Mouse (Mus musculus) gastrocnemius, postnatal 4 days (tissue): Measurements from ENCODE around the gene Zwint. TPM values are rescaled to one million over a fixed set of nuclear protein-coding genes. Genes with fewer than 3 reads are reported as not detected.
A peak's percentile ranks its signal among the peaks of the same experiment; 100 is the strongest.

Source experiments
- DNase-seq, 2 experiments: peaks; one replicate each; pipeline ENCODE4 v3.0.0; 2021 to 2022; ENCODE audit warnings: low spot score in 2 of 2, mixed read lengths in 2 of 2
- long read RNA-seq, 2 experiments: library from polyadenylated mRNA; stranded (forward); transcript quantifications; one replicate each; pipeline ENCODE4 v2.0.0; 2021
- total RNA-seq, 2 experiments: library from RNA; stranded (reverse); gene quantifications; 2 replicates each; pipeline ENCODE4 v1.2.3; 2021

The Zwint gene
- total RNA-seq, result 10 to 100 TPM; 55.3 to 59.0 TPM
- long read RNA-seq, experiment 1, transcript Zwint-204 (8 exons, 1,138 nt), result minor isoform, 9 of 96 reads
- long read RNA-seq, experiment 1, transcript Zwint-201 (8 exons, 1,834 nt), result major isoform, 79 of 96 reads
- long read RNA-seq, experiment 1, partial matches to known transcripts, result 4 of 96 reads
- long read RNA-seq, experiment 1, other reads (novel, unspliced or antisense), result 2 of 96 reads
- long read RNA-seq, experiment 2, transcript Zwint-201 (8 exons, 1,834 nt), result major isoform, 78 of 93 reads
- long read RNA-seq, experiment 2, transcript Zwint-204 (8 exons, 1,138 nt), result minor isoform, 5 of 93 reads
- long read RNA-seq, experiment 2, partial matches to known transcripts, result 4 of 93 reads
- long read RNA-seq, experiment 2, other reads (novel, unspliced or antisense), result 3 of 93 reads

DNA sequence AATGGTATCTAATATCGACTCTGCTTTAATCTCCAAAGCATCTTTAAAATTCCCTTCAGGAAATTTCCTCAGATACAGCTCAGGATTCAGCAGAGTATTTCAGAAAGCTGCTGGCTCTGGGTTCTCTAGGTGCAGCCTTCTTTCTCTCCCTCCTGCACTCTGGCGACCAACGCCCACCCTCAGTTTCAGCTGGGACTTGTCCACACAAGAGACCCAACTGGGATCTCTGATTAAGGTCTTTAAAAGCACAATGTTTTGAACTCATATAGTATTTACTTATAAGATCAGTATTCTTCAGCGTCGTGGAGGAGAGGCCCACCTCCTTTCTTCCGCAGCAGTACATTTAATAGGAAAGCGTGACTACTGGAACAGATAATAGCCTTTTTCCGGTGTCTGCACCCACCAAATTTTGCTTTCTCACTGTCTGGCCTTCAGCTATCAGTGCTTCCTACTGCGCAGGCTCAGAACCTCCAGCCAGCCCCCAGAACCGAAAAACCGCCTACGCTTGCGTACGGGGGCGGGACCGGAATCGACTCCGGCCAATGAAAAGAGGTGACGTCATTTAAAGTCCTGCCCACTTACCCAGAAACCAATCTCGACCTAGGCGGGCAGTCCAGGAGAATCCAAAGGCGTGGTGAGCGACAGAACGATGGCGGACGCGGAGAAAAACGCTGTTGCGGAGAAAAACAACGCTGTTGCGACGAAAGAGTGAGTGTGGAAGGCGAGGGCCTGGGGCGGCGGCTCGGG is at the start of gene Zwint:
Gene Zwint, plus strand, starts transcription at position 576 of the 747 bp plus-strand sequence.
- peak; percentile 87 to 95 for DNase-seq

DNA sequence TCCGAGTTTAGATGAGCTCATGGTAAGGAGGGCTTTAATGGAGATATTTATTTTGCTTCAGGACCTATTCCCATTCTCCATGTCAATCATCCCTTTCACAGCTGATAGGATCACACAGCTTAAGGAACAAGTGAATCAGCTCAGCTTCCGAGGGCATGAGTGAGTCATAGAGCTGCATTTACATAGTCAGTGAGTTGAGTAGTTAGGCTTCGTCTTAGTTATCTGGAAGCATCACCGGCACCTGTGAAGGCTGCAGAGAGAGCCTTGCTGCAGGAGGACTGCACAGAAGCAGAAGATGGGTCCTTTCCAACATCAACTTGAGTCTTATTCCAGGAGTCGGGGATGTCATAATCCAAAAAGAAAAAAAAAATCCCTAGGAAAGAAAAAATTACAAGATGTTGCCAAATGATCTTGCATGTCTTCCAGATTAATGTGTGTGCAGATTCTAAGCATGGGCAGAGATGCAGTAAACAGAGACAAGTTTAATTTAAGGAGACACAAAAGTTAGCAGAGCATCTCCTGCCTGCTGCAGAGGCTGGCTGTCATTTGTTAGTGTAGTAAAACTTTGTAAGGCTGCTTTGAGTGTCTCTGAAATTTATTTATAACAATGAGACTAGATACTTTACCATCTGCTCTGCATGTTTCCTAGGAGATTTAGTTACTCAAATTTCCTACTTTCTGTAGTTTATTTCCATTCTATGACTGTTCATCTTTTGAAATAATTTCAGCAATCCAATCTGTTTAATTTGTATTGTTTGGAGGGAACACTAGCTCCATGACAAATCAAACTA is 41.3 kb upstream of the Zwint start:
- no peak for DNase-seq

DNA sequence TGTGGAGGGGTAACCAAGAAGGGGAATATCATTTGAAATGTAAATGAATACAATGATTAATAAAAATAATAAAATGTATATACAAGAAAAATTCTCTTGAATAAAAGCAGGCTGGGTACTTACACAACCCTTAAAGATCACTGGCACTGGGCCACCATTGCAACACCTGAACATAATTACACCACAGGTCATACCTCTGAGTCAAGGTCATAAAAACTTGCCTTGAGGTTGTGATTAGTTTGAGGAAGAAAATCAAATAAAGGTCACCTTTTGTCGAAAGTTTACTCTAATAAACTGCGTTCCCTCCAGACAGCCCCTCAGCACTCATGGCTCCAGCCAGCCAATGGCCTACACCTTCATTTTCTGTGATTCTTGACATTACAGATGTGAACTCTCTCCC is 38.5 kb upstream of the Zwint start:
- no peak for DNase-seq

DNA sequence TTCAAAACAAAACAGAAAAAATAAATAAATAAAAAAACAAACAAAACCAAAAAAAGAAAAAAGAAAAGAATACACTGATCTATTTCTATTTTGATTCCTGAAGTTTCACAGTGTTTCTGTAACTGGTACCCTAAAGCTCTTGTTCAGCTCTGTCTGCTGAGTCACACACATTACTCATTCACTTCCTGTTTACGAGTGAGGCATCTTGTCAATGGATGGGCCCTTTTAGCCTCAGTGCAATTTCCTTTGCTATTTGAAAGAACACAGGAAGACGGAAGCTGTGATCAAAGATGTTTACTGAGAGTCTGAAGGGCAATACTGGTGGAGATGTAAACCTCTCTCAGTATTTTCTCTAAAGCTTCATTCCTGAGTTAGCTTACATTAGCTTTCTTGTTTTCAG is 34.1 kb upstream of the Zwint start:
- no peak for DNase-seq

DNA sequence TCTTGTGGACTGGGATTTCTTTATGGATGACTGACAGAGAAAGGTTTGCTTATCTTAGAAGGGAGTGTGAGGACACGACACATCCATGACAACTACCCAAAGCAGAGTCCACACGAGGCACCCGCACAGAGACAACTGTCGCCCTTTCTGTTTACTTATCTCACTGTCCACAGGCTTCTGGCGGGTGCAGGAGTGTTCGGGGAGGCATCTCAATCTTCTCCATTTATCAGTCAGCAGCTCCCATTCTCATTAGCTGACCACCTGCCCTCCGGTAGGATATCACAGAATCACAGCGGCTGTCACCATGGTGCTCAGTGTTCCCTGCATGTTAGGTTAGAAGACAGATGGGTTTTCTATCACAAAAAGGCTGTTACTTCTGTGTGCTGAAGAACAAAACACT is 31.1 kb upstream of the Zwint start:
- DNase-seq, result no peak

DNA sequence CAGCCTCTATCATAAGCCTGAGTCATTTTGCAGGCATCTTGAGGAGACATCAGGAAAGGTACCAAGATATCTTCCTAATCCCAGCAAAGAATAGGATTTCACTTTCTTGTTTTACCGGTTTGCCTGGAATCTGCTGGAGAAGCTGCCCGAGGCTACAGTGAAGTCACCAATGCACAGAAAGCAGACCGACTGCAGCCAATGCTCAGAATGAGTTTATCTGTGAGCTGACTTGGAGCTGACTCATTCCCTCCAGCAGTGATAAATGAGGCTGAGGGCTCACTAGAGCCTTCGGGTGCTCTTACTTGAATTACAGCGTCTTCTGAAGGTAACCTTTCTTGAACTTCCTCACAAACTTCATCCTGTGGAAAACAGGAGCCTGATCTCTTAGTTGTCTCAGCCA is 20.5 kb upstream of the Zwint start:
- no peak for DNase-seq

DNA sequence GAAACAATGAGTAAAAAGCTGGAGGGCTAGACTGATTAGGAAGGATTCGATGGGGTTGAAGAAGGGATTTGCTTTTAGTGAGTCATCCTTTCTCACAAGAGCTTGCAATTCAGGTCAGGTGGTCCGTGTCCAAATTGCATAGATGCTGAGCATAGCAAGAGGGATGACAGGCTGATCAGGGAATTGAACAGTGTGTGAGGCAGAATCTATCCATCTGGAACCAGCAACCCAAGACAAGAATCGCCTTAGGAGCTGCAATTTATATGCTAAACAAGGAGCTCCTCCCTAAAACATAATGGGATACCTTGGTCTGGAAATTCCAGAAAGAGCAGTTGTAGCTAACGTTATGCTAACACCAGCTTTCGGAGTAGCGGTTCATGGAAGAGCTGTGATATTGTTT is 3.8 kb upstream of the Zwint start:
- DNase-seq, result no peak

DNA sequence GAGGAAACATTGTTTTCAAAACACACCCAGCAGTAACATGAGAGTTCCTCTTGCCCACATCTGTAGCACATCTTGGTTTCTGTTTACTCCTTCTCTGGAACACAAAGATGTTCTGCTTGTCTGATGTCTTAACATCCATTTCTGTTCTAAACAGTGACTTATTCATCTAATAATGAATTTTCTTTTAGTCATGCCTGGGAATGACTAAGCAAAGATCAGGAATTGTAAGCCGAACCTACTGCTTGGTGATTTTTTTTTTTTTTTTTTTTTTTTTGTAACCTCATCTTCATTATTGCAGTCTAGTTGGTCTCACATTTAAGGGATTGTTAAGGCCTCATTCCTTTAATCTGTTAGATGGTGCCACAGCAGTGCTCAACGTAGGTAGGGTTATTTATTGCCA is 848 bp upstream of the Zwint start:
- no peak for DNase-seq

DNA sequence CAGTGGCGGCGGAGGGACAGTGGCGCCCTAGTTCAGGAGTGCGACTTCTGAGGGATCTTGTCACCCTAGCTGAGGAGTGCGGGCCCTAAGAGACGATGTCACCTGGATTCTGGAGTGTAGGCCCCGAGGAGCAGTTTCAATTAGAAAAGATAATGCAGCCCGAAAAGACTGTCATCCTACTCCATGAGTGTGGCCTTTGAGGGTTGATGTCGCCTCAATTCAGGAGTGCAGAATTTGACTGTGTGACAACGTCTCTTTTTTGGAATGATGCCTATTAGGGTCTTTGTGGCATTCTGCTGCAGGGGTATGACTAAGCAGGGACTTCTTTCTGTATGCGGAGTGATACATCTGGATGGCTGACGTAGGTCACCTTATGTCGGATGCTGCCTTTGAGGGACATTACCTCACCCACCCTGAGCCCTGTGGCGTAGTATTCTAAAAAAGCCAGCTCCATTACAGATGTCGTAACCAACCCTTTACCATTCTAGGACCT is 418 bp downstream of the Zwint start:
- peak in 1 of 2 experiments; percentile 15 for DNase-seq

DNA sequence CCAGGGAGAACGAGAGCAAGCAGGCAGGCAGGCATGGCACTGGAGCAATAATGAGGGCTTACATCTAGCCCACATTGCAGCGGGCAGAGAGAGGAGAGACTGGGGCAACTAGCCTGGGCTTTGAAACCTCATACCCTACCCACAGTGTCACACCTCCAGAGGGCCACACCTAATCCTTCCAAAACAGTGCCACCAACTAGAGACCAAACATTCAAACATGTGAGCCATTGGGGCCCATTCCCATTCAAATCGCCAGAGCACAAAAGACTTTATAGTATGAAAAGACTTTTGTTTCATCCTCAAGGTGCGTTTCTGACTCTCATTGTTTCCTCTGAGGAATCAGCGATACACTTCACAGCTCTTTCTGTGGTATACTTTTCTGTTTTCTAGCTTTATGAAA is 4.6 kb downstream of the Zwint start:
- DNase-seq, result no peak

DNA sequence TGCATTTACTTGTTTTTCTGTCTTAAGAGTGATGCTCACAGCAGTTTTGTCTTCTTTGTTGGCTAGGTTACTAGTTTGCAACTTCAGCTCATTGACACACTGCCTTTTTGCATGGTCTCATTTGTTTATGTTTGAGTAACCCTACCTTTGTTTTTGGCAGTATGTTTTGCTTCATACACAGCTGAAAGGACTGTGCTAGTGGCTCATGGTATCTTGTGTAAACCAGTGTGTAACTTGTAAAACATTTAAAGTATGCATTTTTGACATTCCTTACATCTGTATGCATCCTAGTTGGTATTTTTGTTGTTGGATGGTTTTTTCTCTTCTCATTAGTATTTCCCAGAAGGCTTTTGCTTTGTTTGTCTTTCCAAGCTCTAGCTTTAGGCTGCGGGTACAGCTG is 5.7 kb downstream of the Zwint start:
- no peak for DNase-seq

DNA sequence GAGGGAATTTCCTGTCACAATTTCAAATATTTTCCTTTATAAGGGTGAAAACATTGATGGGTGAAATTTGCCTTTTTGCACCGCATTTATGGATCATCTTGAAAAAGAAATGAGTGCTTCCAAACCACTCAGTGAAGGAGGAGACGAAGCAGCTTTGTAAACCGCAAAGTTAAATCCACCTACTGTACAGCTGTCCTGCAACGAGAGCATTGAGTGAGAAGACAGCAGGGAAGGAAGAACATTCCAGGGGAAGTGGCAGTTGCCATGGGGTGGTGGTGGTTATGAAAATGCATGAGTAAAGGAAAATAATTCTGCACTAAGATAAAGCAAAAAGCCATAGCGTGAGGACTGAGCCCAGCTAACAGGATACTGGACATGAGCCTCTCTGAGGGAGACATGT is 13.2 kb downstream of the Zwint start:
- no peak for DNase-seq

DNA sequence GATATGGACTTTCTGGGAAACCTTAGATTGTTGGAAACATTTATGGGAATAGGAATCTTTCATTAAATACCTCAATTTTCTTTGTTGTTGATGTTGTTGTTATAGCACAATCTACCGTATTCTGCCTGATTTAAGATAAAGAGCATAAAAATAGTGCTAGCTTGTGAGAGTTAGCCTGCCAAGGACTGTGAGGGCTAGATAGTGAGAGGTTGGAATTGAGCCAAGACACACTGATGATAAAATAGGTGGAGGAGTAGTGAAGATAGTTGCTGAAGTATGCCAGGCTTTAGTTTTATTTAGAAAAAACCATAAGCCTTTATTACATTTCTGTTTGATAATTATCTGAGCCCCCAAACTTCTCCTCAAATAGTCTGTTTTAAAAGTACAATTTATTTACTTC is 14.4 kb downstream of the Zwint start:
- DNase-seq, result no peak

DNA sequence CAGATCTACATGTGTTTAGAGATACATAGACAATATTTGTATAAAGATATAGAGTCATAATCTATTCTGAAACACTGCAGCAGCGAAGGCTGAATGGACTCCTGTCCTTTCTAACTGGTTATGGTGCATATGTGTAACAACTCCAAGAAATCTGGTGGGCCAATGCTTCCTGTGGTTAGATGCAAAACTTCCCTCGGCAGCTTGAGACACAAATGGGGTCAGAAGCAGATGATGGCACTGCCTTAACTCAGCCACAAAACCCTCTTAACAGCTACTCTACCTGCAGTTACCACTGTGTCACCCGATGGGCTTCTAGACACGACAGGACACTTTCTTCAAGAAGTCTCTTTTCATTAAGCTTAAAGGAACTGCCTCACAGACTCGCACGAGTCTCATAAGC is 21.3 kb downstream of the Zwint start:
- DNase-seq, result no peak

DNA sequence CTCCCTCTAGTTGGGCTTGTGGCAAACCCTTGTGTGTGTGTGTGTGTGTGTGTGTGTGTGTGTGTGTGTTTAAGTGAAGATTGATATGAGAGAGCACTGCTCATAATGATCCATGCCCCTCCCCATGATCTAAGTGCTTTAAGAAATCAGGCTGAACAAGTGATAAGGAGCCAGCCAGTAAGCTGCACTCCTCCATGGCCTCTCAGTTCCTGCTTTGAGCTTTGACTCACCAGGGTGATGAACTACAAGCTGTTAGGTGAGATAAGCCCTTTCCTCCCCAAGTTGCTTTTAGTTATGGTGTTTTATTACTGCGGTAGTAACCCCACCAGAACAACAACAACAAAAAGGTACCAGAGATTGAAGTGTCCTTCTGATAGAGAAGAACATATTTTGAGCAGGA is 21.9 kb downstream of the Zwint start:
- DNase-seq, result no peak

DNA sequence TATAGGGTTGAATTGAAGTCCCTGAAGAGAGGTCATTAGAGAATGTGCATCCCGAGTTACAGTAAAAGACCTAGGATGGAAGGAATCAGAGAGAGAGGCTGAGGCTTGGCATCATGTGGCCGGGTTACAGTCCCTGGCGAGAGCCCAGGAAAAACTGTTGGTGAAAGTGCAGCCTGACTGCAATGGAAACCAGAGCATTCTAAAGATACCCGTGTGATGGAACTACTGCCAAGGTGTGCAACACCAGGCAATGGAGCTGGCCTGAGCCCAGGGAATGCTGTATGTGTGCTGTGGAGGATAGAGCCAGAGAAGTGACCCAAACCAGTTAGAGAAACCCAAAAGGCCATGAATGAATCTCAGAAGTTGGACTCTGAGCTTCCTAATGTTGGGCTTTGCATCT is 24.4 kb downstream of the Zwint start:
- no peak for DNase-seq

DNA sequence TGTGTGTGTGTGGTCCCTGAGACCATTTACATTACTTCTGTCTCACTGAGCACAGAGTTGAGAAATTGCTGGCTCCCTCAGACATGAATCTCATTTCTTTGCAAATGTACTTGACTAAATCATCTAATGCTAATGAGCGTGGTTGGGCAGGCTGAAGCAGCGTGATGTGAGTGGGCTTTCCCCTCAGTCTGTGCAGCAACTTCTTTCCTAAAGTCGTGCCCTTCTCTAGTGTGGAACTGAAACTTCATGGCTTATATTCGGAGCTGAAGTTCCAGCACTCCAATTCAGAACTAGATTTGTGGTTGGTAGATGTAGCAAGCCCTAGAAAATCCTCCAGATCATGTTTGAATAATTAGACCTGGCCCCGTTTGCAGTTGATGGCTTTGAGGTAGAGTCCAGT is 46.4 kb downstream of the Zwint start:
- DNase-seq, result no peak

DNA sequence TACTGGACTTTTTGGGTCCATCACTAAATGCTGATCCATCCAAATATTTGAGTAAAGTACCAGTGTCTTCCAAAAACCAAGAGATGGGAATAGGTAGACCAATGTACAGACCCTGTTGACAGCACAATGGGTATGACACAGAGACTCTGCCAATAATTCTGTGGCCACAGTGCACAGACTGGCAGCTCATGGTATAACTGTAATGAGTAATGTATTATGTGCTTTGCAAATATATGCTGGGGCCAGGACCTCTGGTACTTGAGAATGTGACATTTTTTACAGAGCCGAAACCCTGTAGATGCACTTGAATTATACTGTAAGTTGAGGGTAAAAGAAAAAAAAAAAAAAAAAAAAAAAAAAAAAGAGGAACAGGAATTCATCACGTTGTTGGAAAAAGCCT is 59.1 kb downstream of the Zwint start:
- DNase-seq, result no peak
